Mouse (Mus musculus) adrenal gland, postnatal 36 days (tissue): Measurements from ENCODE around the gene Adamts3. TPM values are rescaled to one million over a fixed set of nuclear protein-coding genes. Genes with fewer than 3 reads are reported as not detected.

Experiments
- DNase-seq, 2 experiments: peaks; one replicate each; pipeline ENCODE4 v3.0.0; 2021; ENCODE audit warnings: mixed read lengths in 1 of 2
- total RNA-seq, 2 experiments: library from RNA; stranded (reverse); gene quantifications; 2 replicates each; pipeline ENCODE4 v1.2.3; 2021

Gene Adamts3
- total RNA-seq, 2 experiments from 2014 or later = 5.2 to 5.6 TPM

DNA sequence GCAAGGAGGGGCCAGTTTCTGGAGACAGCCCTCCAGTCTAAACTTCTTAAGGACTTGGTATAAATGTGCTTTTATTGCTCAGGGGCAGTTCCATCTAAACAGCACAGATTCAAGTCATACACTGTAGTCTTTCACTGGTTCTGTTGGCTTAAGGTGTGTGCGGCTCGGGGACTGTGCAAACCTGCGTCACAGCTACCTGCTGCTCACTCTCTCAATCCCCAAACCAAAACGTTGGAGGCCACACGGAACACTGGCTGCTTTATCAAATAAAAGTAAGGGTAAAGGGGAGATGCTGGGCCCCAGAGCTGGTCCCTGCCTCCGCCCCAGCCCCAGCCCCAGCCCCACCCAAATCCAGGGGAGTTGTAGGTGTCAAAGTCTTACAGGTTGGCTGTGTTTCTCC, 66.5 kb downstream of the Adamts3 start:
- no peak for DNase-seq

DNA sequence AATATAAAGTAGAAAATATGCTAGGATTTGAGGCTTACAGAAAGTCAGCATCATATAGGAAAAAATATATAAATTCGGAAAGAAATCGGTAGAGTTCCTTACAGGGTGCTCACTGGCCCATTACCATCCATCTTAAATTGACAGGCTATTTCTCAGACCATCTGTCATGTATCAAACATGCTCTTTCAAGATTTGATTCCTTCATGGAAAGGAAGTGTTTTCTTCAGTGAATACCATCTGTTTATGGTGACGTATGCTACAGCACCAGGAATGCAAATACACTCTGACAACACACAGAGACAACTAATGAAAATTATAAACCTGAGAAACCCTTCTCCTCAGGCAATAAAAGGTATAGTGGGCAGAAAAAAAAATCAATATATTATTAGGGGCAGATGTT, 68.6 kb downstream of the Adamts3 start:
- no peak for DNase-seq

DNA sequence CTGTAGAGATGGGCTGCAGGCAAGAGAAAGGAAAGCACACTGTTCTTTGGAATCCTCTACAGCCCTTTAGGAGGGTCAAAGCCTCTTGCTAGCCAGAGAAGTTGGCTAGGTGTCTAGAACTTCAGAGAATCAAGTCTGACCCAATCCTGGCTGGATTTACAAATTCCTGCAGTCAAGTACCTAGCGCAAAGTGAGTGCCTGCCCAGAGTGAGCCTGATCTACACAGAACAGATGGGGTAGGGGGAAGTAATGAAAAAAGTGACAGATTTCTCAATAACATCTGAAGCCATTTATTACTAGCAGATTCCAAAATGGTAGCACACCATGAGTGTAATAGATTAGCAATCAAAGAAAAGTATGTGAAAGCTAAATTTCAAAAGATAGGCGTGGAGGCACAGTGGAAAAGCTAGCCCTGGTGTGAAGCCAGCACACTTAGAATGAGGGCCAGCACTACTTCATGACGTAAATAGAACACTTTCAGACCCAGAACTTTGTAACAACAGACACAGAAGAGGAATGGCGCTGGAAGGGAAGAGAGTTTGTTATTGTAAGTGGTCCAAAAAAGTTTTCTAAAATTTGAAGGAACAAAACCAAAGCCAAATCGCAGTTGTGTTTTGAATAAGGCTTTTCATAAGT, 82.8 kb downstream of the Adamts3 start:
- DNase-seq = no peak

GRCm38 (mm10) chr5:89793706-89794105, 89.4 kb downstream of the Adamts3 start:
- no peak for DNase-seq

DNA sequence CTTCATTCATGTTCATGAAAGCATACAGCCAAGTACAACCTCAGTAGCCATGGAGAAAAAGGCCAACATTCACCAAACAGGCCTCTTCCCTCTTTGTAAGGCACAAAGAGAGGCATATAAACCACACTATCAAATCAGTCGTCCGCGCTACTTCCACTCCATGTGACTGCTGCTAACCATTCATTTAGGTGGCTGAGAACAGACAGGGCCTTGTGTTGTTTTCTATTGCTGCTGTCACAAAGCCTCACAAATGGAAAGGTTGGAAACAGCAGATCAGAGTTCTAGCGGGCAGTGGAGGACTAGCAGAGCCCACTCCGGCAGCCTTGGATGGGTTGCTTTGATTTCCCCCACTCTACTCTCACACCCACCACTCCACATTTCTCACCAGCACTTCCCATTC, 98.5 kb downstream of the Adamts3 start:
- DNase-seq = no peak

DNA sequence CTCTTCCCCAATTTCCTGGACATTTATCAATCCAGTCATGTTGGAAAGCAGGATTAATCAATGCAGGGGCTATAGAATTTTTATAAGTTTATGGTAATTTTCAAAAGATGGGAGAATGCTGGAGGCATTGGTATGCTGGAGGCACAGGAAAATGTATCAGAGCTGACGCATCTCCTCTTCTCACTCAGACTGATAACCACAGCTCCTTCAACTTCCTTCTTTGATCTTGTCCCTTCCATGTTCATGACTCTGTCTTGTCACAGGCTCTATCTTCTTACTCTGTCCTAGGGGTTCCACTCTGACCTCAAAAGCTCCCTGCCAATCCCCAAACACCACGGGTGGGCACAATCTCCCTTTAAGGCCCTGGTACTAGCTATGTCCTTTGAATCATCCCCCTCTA, 103.3 kb downstream of the Adamts3 start:
- no peak for DNase-seq

DNA sequence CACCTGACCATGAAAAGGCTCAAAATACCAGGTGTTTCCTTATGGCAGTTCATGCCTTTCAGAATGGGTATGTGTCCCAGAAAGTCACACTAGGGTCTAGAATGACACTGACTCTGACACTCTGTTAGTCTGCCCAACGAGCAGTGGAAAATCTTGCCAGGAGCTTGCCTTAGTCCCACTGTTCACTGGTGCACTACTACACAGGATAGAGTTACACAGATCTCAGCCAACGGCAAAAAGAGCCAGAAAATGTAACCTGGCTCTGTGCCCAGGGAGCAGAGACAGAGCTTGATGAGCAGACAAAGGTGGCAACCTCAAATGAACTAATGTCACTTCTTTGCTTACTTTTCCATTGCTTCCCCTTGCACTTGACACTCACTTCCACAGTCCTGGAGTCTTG, 104.5 kb downstream of the Adamts3 start:
- no peak for DNase-seq

- no peak for DNase-seq
These were observed 105.7 kb downstream of the Adamts3 start for GRCm38 (mm10) chr5:89777411-89777810.

DNA sequence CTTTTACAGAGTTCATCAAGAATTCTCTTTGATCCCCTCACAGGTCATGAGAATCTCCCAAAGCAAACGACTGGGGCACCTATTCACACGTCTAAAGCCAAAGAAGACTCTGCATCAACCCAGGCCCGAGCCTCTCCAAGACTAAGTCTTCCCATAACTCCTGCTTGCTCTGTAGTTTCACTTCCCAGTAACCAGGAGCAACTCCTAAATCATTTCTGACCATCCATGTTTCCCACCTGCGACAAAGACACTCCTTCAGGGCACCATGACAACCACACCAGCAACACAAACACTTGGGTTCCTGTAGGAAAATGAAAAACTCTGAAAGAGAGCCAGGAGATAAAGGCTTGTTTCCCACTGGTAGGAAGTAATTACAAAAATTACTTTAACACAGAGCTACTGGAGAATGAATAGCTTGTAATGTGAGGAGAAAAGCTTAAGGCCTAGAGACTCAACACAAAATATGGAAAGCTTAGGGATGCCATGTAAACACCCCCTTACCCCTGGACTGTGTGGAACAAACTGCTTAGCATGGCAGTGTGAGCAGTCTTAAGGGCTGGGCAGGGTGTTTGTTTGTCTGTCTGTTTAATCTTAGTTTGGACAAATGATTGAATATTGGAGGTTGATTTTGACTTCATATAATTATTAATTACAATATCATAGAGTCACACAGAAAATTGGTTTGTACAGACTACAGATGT, 112.3 kb downstream of the Adamts3 start:
- DNase-seq = no peak

DNA sequence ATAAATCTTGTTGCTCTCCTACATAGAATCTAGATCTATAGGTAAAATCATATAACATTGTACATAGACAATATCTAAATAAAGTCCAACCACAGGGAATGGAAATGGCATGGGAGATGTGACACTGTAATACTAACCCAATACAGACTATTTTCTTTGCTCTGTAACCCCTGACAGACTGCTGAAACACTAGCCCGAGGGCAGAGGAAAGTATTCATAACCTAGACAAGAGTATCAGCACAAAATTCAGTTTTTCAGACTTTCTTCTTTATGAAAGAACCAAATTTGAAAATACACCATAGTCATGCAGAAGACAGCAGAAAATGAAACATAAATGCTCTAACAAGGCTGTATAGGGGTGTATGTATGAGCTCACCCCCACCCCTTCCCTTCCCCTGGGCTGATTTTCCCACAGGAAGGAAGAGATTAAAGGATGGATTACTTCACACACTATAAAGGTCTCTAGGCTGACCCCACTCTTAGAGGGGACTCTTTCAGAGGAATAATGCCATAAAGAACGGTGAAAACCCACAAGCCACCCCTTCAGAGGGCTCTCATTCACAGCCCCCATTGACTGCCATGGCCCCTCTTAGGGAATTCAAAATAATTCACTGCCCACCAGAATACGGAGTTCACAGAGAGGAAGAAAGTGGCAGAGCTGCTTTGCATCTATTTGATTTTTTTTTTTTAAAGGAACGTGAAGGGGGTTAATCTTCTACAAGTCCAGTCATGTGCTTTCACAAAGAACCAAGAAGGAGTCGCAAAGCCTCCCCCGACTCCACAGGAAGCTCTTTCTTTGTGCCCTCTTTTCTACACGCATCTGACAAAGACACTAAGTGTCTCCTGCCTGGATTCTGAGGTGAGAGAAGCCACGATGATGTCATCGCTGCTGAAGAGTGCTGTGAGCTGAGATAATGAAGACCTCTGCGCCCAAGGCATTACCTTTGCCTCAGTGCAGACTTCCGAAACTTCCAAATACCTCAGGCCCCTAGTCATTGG, 119.6 kb downstream of the Adamts3 start:
- no peak for DNase-seq

DNA sequence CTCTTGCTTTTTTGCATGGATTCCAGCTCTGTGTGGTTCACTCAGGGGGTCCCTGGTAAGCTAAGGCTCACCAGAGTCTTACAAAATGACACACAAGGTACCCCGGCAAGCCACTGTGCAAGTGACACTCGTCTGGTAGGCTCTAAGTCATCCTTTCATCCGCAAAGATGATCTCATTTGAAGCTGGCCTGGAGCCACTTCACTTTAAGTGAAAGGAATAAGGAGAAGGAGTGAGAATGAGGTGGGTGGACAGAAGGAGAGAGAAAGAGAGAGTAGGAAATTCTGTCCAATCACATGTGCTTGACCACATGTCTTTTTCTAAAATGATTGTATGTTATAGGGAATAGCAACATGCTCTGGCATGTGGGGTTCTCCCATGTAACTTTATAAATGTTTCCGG, 122.8 kb downstream of the Adamts3 start:
- DNase-seq = no peak

GRCm38 (mm10) chr5:89751836-89752235, 131.3 kb downstream of the Adamts3 start:
- no peak for DNase-seq

GRCm38 (mm10) chr5:89748185-89748884, 134.8 kb downstream of the Adamts3 start:
- DNase-seq = no peak

GRCm38 (mm10) chr5:89747149-89747659, 135.9 kb downstream of the Adamts3 start:
- DNase-seq = no peak

DNA sequence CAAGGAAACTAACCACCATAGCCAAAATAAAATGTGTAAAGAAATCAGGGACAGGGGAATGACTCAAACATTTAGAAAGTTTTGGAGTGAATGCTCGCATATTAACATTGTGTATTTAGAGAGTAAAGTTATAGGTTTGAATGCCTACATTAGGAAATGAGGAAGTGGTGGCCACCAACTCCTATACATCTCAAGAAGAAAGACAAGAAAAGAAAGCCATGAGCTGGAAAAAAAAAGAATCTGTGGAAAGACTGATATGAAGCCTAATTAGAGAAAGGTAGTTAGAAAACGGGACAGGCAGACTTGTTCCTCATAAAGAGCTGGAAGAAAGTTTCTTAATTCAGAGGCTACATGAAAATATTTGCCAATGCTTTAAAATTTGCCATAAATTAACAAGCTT, 138.0 kb downstream of the Adamts3 start:
- DNase-seq = no peak

GRCm38 (mm10) chr5:89734759-89735158, 148.4 kb downstream of the Adamts3 start:
- DNase-seq = no peak

- no peak for DNase-seq
These were observed 152.7 kb downstream of the Adamts3 start for GRCm38 (mm10) chr5:89730411-89730810.

GRCm38 (mm10) chr5:89728117-89728516, 155.0 kb downstream of the Adamts3 start:
- no peak for DNase-seq

DNA sequence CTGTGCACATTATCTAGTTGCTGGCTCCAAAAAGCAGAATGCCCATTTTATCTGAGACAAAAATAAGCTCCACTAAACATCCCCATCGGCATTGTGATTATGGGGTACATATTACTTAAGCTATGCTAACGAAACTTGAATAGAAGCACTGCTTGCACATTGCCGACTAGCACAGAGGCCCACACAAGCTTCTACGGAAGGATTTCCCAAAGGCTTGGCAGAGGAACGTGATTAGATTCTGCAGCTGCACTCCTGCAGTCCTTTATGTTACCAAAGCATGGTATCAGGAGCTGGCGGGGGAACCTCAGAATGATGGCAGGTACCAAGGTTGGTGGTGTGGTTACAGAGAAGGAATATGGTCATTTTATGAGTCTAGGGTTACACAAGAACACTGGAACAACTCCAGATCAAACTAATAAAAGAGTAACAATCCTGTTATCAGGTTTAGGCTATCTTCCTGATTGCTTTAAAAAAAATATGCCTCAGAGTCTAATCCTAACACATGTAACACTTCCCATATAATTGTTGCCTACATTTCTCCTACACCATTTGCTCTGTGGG, 155.6 kb downstream of the Adamts3 start:
- DNase-seq = no peak

DNA sequence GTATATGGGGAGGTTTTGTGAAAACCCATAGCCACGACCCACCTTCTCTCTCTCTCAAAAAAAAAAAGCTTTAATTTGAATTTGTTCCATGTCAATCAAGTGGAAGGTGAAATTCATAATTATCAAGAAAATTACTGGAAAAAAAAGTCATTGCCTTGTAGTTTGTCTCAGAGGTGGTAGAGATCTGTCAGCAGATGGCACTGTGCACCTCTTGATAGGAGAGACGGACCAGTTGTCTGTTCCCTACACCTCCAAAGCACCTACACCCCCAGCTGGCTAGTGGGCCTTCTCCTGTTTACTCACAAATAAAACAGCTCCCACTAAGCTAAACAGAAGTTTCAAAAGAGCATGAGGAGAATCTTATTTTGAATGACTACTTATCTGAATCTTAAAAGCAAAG, 168.6 kb downstream of the Adamts3 start:
- peak; percentile 3 to 11 for DNase-seq

DNA sequence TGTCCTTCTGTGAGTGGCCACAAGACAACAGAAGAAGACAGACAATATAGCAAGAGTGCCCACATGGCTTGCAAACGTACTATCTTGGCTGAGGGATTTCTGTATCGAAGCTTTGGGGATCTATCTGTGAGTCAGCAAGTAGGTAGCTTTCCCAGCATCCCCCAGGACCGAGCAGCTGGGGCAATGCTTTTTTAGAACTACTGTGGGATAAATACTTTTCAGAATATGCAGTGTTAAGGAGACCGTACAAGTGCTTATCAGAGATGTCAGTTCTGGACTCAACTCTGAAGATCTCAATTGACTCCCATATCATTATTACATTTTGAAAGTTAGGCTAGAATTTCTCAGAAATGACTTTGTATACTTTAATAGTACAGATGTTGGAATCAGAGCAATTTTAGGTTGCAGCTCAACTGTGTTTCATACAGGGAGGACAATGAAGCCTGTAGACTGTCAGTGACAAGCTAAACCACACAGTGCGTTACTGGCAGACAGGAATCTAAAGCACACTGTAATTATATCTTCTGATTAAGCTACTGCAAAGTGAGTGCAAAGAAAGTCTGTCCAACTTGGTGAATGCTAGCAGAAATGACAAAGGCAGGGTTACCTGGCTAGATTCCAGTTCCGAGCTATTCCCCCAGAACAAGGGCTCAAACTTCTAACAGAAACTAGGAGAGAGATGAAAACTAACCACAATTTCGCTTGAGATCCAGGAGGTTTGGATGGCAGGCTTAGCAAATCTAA, 171.8 kb downstream of the Adamts3 start:
- no peak for DNase-seq
